Mouse (Mus musculus) hindlimb bud, embryonic 11.5 days (tissue): ENCODE data around the gene Vars.
"Not testable (repeated sequence)": the region's sequence is repeated elsewhere in the genome, so short reads cannot be mapped to it uniquely, and the experiment has no call there.

Source experiments
- DNase-seq: peaks from one replicate; pipeline ENCODE4 v3.0.0-alpha.2; 2012; ENCODE audit warnings: low read depth, low spot score; ENCODE audit errors: extremely low spot score

Vars gene

GRCm38 (mm10) chr17:34971694-34972068, 29.1 kb upstream of the Vars start:
- DNase-seq = not testable (repeated sequence)

- DNase-seq = not testable (repeated sequence)
These were observed 28.6 kb upstream of the Vars start, which contains the start of the genes Hspa1a and Hspa1l for GRCm38 (mm10) chr17:34972069-34972749. Gene Hspa1a (minus strand): TSS chr17:34972156. Gene Hspa1l (plus strand): TSS chr17:34972703.

GRCm38 (mm10) chr17:34975581-34976492, 24.9 kb upstream of the Vars start:
- DNase-seq = no peak

- no peak for DNase-seq
These were observed 23.8 kb upstream of the Vars start for GRCm38 (mm10) chr17:34977000-34977399.

- DNase-seq = no peak
These were observed 22.5 kb upstream of the Vars start for GRCm38 (mm10) chr17:34978239-34978638.

- DNase-seq = no peak
These were observed 21.2 kb upstream of the Vars start for GRCm38 (mm10) chr17:34979631-34980030.

GRCm38 (mm10) chr17:34980655-34981054, 20.1 kb upstream of the Vars start:
- no peak for DNase-seq

- DNase-seq = peak; percentile 60
These were observed 19.1 kb upstream of the Vars start, which contains the start of gene Lsm2 for GRCm38 (mm10) chr17:34981690-34982180. Gene Lsm2 (plus strand): TSS chr17:34981862.

GRCm38 (mm10) chr17:34982328-34982727, 18.5 kb upstream of the Vars start:
- DNase-seq = no peak

GRCm38 (mm10) chr17:34984218-34984617, 16.6 kb upstream of the Vars start:
- DNase-seq = no peak

- no peak for DNase-seq
These were observed 6.0 kb upstream of the Vars start for GRCm38 (mm10) chr17:34994751-34995150.

GRCm38 (mm10) chr17:34995192-34995591, 5.6 kb upstream of the Vars start:
- DNase-seq = not testable (repeated sequence)

- not testable (repeated sequence) for DNase-seq
These were observed 4.9 kb upstream of the Vars start for GRCm38 (mm10) chr17:34995927-34996326.

- DNase-seq = no peak
These were observed 4.2 kb upstream of the Vars start for GRCm38 (mm10) chr17:34996411-34997141.

GRCm38 (mm10) chr17:34997142-34997483, 3.7 kb upstream of the Vars start:
- no peak for DNase-seq

GRCm38 (mm10) chr17:34998526-34999430, 2.0 kb upstream of the Vars start:
- DNase-seq = no peak

GRCm38 (mm10) chr17:34999871-35000716, 693 bp upstream of the Vars start:
- DNase-seq = not testable (repeated sequence)

- DNase-seq = no peak
These were observed 815 bp downstream of the Vars start for GRCm38 (mm10) chr17:35001452-35002152.
